Mouse (Mus musculus) lung, embryonic 16.5 days (tissue): ENCODE measurements at regions not wholly inside any gene's neighbourhood (a gene's known extent, or its start where the extent isn't known, plus 50 kb on each side); places are given as distances from the start of the nearest gene placed in this dataset.

ENCODE experiments used
- ATAC-seq: fragments of 200-750 bp; cut with Nextera tagmentation; 2 replicates; pipeline ENCODE4 v1.8.0; 2017; ENCODE audit warnings: low read depth, mild to moderate bottlenecking, moderate library complexity
- H3K27ac ChIP-seq: fragments of 300-500 bp; sonication (generic); 2 replicates; pipeline ENCODE4 v1.5.1; 2014; ENCODE audit warnings: mild to moderate bottlenecking, control low read depth, low read length
- H3K27me3 ChIP-seq: fragments of 300-500 bp; sonication (generic); 2 replicates; pipeline ENCODE4 v1.6.1; 2014; ENCODE audit warnings: low read depth, low read length, mixed read lengths; ENCODE audit not compliant: control insufficient read depth, insufficient read depth
- H3K36me3 ChIP-seq: fragments of 300-500 bp; sonication (generic); 2 replicates; pipeline ENCODE4 v1.6.1; 2014; ENCODE audit warnings: low read length; ENCODE audit not compliant: control insufficient read depth, insufficient read depth
- H3K4me1 ChIP-seq: fragments of 300-500 bp; sonication (generic); replicated peaks from 2 replicates; pipeline ENCODE4 v1.6.1; 2014; ENCODE audit warnings: low read length, mixed read lengths; ENCODE audit not compliant: control insufficient read depth, insufficient read depth
- H3K4me2 ChIP-seq: fragments of 300-500 bp; sonication (generic); 2 replicates; pipeline ENCODE4 v1.6.1; 2014; ENCODE audit warnings: low read depth, low read length, control low read depth
- H3K4me3 ChIP-seq: fragments of 300-500 bp; sonication (generic); 2 replicates; pipeline ENCODE4 v1.5.1; 2014; ENCODE audit warnings: mild to moderate bottlenecking, low read length, control low read depth
- H3K9ac ChIP-seq: fragments of 300-500 bp; sonication (generic); 2 replicates; pipeline ENCODE4 v1.6.1; 2014; ENCODE audit warnings: low read length, control low read depth
- H3K9me3 ChIP-seq: fragments of 300-500 bp; sonication (generic); 2 replicates; pipeline ENCODE4 v1.6.1; 2016; ENCODE audit warnings: low read length; ENCODE audit not compliant: control insufficient read depth
- WGBS: fragments of 180-500 bp; shearing (Covaris S2); extraction: QIAGEN DNeasy Blood & Tissue Kit; methylation state at CpG from one replicate; pipeline ENCODE4 v1.1.7; 2014; 5-methylcytosine and 5-hydroxymethylcytosine counted together

DNA sequence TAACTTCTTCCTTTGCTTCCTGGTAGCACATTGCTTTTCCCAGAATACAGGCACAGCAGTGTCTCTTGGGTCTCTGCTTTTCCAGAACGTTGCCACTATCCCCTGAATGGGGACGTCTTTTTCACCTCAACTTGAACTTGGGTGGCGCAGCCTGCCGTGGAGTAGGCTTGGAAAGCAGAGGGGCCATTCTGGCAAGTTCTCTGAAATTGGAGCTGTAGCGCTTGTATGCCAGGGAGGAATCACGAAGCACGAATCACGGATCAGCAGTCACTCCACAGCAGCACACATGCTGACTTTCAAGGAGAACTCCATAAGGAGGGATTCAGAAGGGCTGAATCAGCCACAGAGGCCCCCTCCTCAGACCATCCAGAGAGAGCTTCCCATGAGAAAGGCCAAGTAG is 351.2 kb downstream of the Bcor start:
- Histone ChIP-seq H3K27ac (no peak overlapping the region), H3K4me1 (peaks cover 5% of the 10 kb centered on the region; the same call in 1 of the 2 replicates), H3K4me2 (no peak overlapping the region), H3K27me3 (peaks cover 17% of the 10 kb centered on the region), H3K9ac (no peak overlapping the region), H3K4me3 (no peak overlapping the region), H3K36me3 (no peaks in the 10 kb centered on the region), H3K9me3 (no peaks in the 10 kb centered on the region)
- no peak for ATAC-seq
- 57% methylated on average over 8 of the region's 8 CpGs for WGBS

DNA sequence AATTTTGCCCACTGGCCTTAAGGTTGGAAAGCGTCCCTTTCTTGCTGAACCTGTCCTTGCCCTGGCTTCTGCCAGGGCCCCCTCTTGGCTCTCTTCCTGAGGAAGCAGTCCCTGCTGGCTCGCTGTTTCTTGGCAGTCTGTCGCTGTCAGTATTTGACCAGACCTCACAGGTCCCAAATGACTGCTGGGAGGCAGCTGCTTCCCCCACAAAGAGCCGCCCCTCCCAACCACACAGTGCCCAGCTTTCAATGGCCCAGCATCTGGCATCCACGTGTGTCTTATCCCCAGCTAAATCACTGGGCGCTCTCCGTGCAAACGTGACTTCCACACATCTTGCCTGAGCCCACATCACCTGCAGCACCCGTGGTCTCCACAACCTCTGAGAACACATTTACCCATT is 345.3 kb downstream of the Bcor start:
- ATAC-seq, result no peak
- no peak overlapping the region for H3K9ac ChIP-seq
- H3K27me3 ChIP-seq, result no peaks in the 10 kb centered on the region
- no peak overlapping the region for H3K4me3 ChIP-seq
- no peaks in the 10 kb centered on the region for H3K9me3 ChIP-seq
- 28% methylated on average over 9 of the region's 9 CpGs for WGBS
- no peak overlapping the region for H3K4me2 ChIP-seq
- H3K27ac ChIP-seq, result no peak overlapping the region
- peaks cover 2% of the 10 kb centered on the region; the same call in 1 of the 2 replicates for H3K4me1 ChIP-seq
- no peaks in the 10 kb centered on the region for H3K36me3 ChIP-seq

DNA sequence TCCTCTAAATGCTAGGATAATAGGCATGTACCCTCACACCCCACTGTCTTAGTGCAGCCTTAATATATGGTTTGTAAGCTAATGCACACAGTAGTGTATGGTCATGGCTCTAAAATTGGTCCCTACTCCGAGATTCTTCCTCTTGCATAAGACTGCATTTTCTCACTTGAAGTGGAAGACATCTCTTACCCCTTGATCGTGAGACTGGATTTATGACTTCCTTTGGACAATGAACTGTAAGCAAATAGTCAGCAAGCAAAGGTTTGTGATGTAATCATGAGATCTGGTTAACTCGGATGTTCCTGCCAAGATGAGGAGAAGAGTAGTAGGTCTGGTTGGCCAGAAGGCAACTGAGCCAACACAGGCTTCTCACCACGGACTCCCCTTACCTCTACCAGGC is 344.3 kb downstream of the Bcor start:
- H3K36me3 ChIP-seq, result no peaks in the 10 kb centered on the region
- H3K27ac ChIP-seq, result no peak overlapping the region
- no peaks in the 10 kb centered on the region for H3K27me3 ChIP-seq
- peaks cover 2% of the 10 kb centered on the region; the same call in 1 of the 2 replicates for H3K4me1 ChIP-seq
- H3K9ac ChIP-seq, result no peak overlapping the region
- WGBS, result 51% methylated on average over 4 of the region's 4 CpGs
- ATAC-seq, result peak; percentile 84
- no peaks in the 10 kb centered on the region for H3K9me3 ChIP-seq
- H3K4me3 ChIP-seq, result no peak overlapping the region
- no peak overlapping the region for H3K4me2 ChIP-seq

DNA sequence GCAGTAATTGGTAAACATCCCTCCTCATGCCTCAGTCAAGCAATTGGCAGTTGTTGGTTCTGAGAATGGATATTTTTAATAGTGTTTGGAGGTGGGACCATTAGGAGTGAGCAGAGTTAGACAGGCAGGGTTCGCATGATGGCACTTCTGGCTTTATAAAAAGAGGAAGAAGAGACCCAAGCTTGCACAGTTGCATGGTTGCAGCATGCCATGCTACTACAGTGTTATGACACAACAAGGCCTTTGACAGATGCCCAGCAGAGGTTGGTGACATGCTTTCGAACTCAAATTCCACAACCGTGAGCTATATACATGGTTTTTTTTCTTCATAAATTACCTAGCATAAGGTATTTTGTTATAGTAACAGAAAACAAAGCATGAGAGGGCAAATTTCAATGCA is 341.5 kb downstream of the Bcor start:
- no peak overlapping the region for H3K4me2 ChIP-seq
- WGBS, result 95% methylated on average over 3 of the region's 3 CpGs
- H3K27me3 ChIP-seq, result no peaks in the 10 kb centered on the region
- no peak overlapping the region for H3K9ac ChIP-seq
- H3K4me1 ChIP-seq, result peaks cover 2% of the 10 kb centered on the region
- H3K9me3 ChIP-seq, result no peaks in the 10 kb centered on the region
- H3K27ac ChIP-seq, result no peak overlapping the region
- H3K4me3 ChIP-seq, result no peak overlapping the region
- no peaks in the 10 kb centered on the region for H3K36me3 ChIP-seq
- ATAC-seq, result no peak

DNA sequence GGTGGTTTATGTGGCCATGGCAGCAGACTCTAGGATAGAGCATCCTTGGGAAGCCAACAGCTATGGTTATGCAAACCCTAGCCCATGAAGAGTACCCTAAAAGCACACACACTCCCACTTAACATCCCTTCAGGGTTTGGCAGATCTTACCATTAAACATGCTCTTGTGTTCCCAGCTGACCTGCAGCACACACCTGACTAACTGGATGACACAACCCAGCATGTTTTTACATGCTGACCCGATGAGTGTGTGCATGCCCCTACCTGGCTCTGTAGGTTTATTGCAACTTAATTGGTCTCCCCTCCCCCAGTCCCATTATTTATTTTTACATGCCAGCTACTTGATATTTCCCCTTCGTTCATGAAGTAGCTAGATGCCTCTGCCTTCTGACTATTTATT is 339.0 kb downstream of the Bcor start:
- no peak for ATAC-seq
- Histone ChIP-seq H3K9me3 (no peaks in the 10 kb centered on the region), H3K36me3 (no peaks in the 10 kb centered on the region), H3K4me2 (no peak overlapping the region), H3K27ac (no peak overlapping the region), H3K4me3 (no peak overlapping the region), H3K4me1 (peaks cover under 1% of the 10 kb centered on the region; the same call in 1 of the 2 replicates), H3K27me3 (no peaks in the 10 kb centered on the region), H3K9ac (no peak overlapping the region)
- 30% methylated on average over 2 of the region's 2 CpGs for WGBS

DNA sequence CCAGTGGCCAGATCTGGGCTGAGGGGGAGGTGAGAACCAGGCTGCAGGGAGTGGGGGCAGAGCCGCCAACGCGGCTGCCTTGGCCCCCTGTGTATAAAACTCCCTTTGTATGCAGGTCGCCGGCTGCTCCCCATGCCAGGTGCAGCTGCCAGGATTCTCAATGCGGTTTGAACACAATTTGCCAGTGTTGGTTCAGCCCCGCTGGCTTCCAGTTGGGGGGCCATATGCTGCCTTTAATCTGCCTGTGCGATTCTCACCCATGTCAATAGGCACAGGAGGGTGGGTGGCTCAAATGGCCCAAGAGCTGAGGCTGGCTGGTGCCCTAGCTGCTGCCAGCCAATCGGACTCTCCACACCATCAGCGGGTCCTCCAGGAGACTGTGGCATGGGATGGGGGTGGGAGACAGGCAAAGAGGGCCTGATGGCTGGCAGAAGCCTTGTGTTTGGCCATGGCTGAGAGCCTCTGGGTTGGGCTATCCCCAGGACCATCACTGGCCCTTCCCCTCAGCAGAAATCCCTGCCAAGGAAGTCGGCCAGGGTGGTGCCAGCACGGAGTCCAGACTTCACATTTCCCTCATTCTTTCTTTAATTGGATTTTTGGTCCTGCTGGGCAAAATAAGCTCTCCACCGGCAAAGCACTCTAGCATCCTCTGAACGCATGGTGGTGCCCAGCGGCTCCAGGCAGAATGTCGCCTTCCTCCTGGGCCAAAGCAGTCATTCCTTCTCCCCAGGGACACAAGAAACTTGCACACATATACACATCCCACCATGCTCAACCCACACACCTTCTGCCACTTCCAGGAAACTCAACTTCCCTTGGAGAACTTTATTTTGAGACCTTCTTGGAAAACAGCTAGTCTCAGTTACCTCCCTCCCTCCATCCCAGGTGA is 338.0 kb downstream of the Bcor start:
- 57% methylated on average over 16 of the region's 16 CpGs for WGBS
- Histone ChIP-seq H3K4me2 (no peak overlapping the region), H3K9me3 (no peaks in the 10 kb centered on the region), H3K36me3 (no peaks in the 10 kb centered on the region), H3K27ac (no peak overlapping the region), H3K9ac (no peak overlapping the region), H3K27me3 (no peaks in the 10 kb centered on the region), H3K4me3 (no peak overlapping the region), H3K4me1 (peaks cover 3% of the 10 kb centered on the region; the same call in 1 of the 2 replicates)
- ATAC-seq, result no peak

DNA sequence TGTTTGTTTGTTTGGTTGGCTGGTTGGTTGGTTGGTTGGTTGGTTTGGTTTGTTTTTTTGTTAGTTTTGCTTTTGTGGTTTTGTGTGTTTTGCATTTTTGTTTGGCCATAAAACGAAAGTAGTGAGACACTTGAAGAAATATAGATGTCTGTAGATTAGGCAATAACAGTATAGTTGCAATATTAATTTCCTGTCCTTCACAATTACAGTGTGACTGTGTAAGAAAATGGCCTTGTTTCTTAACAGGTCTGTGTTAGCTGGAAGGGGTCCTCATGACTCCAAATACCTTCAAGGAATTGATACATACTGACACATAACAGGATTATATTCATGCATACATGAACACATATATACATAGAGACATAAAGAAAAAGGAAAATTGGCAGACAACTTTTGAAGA is 334.2 kb downstream of the Bcor start:
- no peaks in the 10 kb centered on the region for H3K27me3 ChIP-seq
- ATAC-seq, result no peak
- H3K4me3 ChIP-seq, result no peak overlapping the region
- WGBS, result 85% methylated on average over 1 of the region's 1 CpGs
- no peak overlapping the region for H3K4me2 ChIP-seq
- H3K36me3 ChIP-seq, result no peaks in the 10 kb centered on the region
- no peak overlapping the region for H3K9ac ChIP-seq
- peaks cover 3% of the 10 kb centered on the region; the same call in 1 of the 2 replicates for H3K4me1 ChIP-seq
- H3K9me3 ChIP-seq, result no peaks in the 10 kb centered on the region
- H3K27ac ChIP-seq, result no peak overlapping the region

DNA sequence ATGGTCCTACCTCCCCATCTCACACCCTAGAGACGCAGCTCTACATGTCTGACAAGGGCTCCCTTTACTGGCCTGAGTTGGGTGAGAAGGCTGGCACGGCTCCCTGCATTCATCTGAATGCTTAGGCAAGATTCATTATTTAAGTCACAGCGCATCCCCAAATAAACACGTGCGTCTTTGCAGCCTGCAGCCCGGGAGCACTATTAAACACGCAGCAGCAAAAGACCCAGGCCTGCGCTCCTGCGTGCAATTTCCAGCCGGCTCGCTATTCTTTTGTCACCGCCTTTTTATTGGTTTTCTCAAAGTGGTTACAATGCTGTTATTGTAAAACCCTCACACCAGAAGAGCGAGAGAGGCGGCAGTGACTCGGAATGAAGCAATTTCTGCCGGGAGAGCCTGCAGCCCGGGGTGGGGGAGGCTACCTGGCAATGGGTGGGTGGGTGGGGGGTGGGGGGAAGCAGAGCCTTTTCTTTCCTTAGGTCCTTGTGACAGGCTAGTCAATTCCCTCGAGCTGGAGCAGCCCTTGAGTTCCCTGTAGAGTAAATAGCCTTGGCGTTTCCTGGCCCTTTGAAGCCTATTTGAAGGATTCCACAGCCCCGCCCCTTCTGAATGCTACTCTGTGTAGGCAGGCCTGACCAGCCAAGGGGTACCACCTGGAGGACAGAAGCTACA is 333.3 kb downstream of the Bcor start:
- Histone ChIP-seq H3K9ac (no peak overlapping the region), H3K4me3 (no peak overlapping the region), H3K27ac (peak overlapping the region; percentile 1; the same call in 1 of the 2 replicates), H3K9me3 (no peaks in the 10 kb centered on the region), H3K27me3 (no peaks in the 10 kb centered on the region), H3K4me2 (no peak overlapping the region), H3K4me1 (0 out of 2 replicates have a peak, but pooled peaks cover 3% of the 10 kb centered on the region), H3K36me3 (no peaks in the 10 kb centered on the region)
- ATAC-seq, result peak; percentile 90
- WGBS, result 22% methylated on average over 20 of the region's 20 CpGs

DNA sequence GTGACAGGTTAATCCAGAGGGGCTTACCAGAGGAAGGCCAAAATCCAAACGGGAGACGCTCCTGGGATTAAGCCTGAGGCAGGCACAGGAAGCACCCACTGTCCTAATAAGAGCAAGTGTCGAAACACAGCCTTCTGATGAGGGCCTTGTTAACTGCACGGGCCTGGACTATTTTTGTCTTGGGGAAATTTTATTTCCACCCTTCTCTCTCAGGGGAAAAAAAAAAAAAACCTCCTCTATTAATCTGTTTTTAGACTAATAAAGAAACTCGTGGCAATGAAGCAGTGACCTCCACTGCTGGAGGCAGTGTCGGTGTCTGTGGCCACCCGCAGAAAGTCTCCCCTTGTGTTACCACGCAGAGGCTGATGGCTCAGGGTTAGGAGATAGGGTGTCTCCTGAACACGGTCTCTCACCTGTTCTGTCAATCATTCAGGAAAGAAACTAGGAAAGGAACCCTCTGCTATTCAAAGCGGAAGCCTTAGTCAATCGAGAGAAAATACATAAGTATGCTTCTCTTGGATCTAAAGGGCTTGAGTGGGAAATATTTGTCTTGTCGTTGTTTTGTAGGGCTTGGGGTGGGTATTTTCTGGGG is 330.6 kb downstream of the Bcor start:
- no peak for ATAC-seq
- WGBS, result 69% methylated on average over 12 of the region's 12 CpGs
- no peaks in the 10 kb centered on the region for H3K27me3 ChIP-seq
- H3K4me3 ChIP-seq, result no peak overlapping the region
- no peak overlapping the region for H3K9ac ChIP-seq
- no peaks in the 10 kb centered on the region for H3K36me3 ChIP-seq
- no peak overlapping the region for H3K27ac ChIP-seq
- H3K4me2 ChIP-seq, result no peak overlapping the region
- H3K4me1 ChIP-seq, result 0 out of 2 replicates have a peak, but pooled peaks cover 3% of the 10 kb centered on the region
- no peaks in the 10 kb centered on the region for H3K9me3 ChIP-seq
